Mouse (Mus musculus): ENCODE results near the gene Rhot2. TPM values are rescaled to one million over a fixed set of nuclear protein-coding genes. Genes with fewer than 3 reads are reported as not detected.

Rhot2 gene
- polyA plus RNA-seq, 1 experiment: 69.0 TPM

DNA sequence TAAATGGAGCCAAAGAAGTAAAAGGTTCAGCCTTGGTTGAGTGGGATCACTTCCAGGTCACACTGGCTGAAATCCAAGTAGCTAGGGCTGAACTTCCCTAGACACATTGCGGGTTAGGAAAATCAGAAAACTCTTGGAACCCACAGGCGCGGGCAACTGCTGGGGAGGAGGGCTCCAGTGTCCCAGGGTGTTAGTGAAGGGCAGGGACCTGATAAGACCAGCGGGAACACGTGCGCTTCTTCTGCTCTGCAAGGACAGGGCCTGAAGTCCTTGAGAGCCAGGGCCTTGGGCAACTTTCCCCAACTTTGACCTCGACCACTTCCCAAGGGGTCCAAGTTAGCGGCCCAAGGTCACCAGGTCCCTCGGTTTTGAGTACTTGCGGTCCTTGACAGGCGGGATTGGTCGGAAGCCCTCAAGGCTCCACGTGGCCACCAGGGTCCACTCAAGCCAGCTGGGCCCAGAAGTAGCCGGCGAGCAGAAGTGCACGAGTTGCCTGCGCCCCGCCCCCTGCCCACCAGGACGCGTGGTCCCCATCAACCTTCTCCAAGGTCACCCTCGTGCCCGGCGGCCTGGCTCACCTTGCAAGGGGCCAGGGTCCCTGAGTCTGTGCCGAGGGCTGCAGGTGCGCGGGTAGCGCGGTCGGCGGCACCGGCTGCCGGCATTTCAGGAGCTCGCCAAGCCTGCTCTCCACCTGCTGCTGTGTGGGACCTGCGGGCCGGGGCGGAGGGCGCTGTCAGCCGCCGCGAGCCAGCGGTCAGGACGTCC is 23.4 kb upstream of the Rhot2 start:
- Histone ChIP-seq H3K4me3 (ENCODE audit: insufficient read depth, low read depth, low read length) (peak overlapping the region; percentile 89), H3K4me1 (ENCODE audit: control insufficient read depth, insufficient read depth, insufficient read length, low read length) (0 out of 2 replicates have a peak, but pooled peaks cover 3% of the 10 kb centered on the region), H3K27ac (replicated peaks; ENCODE audit: low read depth, low read length) (peak overlapping the region; percentile 92)

DNA sequence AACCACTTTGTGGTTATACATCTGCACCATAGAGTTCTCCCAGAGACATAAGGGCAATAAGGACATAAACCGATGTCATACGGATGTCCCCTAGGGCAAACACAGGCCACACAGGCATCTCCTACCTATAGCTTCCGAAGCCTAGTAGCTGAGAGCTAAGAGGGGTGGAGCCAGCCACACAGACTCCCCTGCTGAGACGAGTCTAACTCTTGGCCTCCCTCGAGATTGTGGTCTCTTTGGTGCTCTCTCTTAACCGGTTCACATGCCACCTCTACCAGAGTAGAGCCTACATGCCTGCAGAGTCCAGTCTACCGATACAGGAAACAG is 22.8 kb upstream of the Rhot2 start:
- Histone ChIP-seq H3K4me1 (ENCODE audit: control insufficient read depth, insufficient read depth, insufficient read length, low read length) (0 out of 2 replicates have a peak, but pooled peaks cover 3% of the 10 kb centered on the region), H3K27ac (replicated peaks; ENCODE audit: low read depth, low read length) (peak overlapping the region; percentile 92), H3K4me3 (ENCODE audit: insufficient read depth, low read depth, low read length) (peak overlapping the region; percentile 89)

DNA sequence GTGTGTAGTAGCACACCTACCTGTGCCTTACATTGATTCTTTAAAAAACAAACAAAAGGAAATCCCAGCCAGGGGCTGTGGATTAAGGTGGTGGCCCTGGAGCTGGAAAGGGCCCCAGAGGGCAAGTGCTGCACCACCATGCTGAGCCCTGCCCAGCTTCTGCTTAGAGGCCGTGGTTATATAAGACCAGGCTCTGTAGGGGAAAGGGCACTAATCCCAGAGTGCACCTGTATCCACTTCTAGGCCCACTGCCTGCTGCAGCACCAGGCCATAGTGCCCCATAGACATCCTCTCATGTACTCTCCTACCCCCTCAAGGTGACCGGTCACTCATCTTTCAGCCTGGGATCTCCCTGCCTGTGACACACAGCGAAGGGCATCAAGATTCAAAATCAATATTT is 21.5 kb upstream of the Rhot2 start:
- Histone ChIP-seq H3K27ac (replicated peaks; ENCODE audit: low read depth, low read length) (peak overlapping the region; percentile 93), H3K4me3 (ENCODE audit: insufficient read depth, low read depth, low read length) (peak overlapping the region; percentile 62), H3K4me1 (ENCODE audit: control insufficient read depth, insufficient read depth, insufficient read length, low read length) (0 out of 2 replicates have a peak, but pooled peaks cover 3% of the 10 kb centered on the region)

DNA sequence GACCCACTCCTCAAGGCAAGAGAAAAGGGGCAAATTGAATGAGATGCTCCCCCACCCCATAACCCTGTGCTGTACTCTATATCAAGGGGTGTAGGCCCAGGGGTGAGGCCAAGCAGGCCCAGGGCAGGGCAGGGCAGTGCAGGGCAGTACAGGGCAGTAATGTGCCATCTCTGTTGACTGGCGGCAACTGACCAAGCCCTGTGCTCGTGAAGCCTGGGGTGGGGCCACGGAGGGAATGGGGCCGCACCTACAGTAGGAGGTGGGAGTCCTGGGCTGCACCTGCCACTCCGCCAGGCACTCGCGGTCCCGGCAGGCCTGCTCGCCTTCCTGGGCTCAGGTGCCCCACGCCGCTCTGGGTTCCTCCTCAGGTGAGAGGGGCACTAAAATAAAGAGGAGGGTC is 20.6 kb upstream of the Rhot2 start:
- peak overlapping the region; percentile 93 for H3K27ac ChIP-seq (replicated peaks; ENCODE audit: low read depth, low read length)
- H3K4me1 ChIP-seq (ENCODE audit: control insufficient read depth, insufficient read depth, insufficient read length, low read length): 0 out of 2 replicates have a peak, but pooled peaks cover 3% of the 10 kb centered on the region
- peak overlapping the region; percentile 62; the same call in 1 of the 2 replicates for H3K4me3 ChIP-seq (ENCODE audit: insufficient read depth, low read depth, low read length)

DNA sequence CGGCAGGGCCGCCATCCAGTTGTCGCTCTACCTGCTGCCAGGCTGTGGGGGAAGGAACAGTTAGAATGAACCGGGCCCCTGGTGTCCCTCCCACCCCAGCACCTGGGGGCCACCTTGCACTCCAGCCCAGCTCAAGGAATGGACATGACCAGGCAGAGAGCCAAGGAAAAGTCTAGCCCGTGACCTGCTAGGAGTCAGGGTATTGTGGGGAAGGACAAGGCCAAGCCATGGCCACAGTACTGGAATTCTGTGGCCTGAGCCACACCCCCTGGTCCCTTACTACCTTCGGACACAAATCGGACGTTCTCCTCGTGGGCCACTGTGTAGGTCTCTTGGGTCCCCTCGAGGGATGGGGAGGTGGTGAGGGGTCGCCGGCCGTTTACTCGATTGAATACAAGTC is 19.7 kb upstream of the Rhot2 start:
- Histone ChIP-seq H3K27ac (replicated peaks; ENCODE audit: low read depth, low read length) (no peak overlapping the region), H3K4me3 (ENCODE audit: insufficient read depth, low read depth, low read length) (no peak overlapping the region), H3K4me1 (ENCODE audit: control insufficient read depth, insufficient read depth, insufficient read length, low read length) (0 out of 2 replicates have a peak, but pooled peaks cover 3% of the 10 kb centered on the region)

DNA sequence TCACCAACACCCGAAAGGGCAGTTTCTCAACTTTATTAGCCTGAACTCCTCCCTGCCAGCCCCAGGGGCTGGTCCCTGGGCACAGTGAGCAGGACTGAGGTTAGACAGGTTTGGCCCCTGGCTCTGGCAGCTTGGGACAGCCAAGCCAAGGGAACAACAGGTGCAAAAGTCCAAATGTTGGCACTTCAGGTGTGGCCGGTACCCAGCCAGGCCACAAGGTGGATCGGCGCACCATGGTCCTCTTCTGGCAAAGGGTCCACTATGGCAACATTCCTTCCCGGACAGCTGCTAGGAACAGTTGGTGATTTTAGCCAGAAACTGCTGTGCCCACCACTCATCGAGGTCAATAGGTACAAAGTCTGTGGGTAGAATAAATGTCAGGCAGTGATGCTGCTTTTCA is 19.0 kb upstream of the Rhot2 start:
- no peak overlapping the region for H3K4me3 ChIP-seq (ENCODE audit: insufficient read depth, low read depth, low read length)
- H3K27ac ChIP-seq (replicated peaks; ENCODE audit: low read depth, low read length): no peak overlapping the region
- H3K4me1 ChIP-seq (ENCODE audit: control insufficient read depth, insufficient read depth, insufficient read length, low read length): no peaks in the 10 kb centered on the region

DNA sequence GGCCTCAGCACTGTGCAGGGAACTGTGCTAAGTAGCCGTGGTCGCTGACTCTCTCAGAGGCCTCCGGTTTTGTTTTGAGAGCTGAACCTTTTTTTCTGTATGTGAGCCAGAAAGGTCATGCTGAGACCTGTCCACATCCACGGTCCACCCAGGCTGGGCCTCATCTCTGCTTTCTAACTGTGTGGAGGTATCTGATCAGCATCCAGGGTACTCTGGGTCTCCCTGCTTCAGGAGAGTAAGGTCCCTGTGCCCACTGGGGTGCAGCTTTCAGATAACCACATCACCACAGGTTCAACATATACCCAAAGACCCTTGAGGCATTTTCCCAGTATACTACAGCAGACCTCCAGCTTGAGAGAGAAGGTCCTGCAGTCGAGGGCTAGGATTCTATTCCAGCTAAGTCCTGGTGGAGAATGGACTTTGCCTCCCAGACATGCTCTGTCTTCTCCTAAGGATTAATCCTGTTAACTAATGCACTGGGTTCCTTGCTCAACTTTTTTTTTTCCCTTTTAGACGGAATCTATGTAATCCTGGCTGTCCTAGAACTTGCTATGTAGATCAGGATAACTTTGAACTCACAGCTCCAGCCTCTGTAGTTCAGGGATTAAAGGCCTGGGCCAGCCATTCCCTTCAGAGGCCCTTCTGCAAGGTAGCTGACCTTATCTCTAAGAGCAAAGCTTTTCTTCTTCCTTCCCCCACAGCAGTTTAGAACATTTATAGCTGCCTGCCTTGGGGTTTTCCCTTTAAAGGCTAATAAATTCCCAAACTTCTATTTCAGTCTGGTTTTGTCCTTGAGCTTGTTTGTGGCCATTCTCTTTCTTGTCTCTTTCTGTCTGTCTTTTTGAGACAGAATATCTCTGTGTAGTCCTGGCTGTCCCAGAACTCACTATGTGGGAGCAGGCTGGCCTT is 17.3 kb upstream of the Rhot2 start:
- H3K4me1 ChIP-seq (ENCODE audit: control insufficient read depth, insufficient read depth, insufficient read length, low read length): no peaks in the 10 kb centered on the region
- H3K27ac ChIP-seq (replicated peaks; ENCODE audit: low read depth, low read length): peak overlapping the region; percentile 33
- H3K4me3 ChIP-seq (ENCODE audit: insufficient read depth, low read depth, low read length): peak overlapping the region; percentile 59

DNA sequence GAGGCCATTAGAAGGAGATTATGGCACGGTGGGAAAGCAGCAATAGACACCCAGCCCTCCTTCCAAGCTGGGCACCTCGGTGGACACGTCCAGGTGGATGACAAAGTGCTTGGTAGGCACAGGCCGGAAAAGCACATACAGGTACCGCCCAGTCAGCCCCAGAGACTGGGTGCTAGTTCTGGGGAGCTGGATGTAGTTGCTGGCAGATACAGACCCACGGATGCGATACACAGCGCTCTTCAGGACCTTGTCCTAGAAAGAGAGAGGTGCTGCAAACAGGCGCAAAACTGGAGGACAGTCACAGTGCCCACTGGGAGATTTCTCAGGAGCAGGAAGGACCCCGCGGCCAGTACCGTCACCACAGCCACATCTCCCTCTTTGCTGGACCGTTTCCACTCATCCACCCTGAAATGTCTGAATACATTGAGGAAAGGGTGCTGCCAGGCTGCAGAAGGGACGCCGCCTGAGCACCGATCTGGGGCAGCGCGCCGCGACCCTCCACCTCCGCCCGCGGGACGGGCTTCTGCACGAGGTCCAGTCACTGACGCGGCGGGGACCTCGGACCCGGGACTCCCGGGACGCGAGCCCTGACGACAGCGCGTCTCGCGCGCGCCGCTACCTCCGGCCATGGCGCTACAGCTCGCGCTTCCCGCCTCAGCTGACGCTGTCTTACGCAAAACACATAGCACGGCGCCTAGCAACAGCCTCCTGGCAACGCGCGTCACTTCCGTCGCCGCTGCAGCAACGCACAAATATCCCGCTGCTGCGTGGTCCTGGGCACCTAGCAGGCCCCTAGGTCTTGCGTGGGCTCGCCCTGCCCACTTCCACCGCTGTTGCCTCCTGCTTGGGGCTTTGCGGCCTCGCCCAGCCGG is 16.4 kb upstream of the Rhot2 start, which contains the start of gene Wdr90:
Gene Wdr90, minus strand, starts transcription at position 670 of the 872 bp plus-strand sequence.
- Histone ChIP-seq H3K4me1 (ENCODE audit: control insufficient read depth, insufficient read depth, insufficient read length, low read length) (no peaks in the 10 kb centered on the region), H3K27ac (replicated peaks; ENCODE audit: low read depth, low read length) (peak within 1 kb of the TSS; percentile 33), H3K4me3 (ENCODE audit: insufficient read depth, low read depth, low read length) (peak within 1 kb of the TSS; percentile 59)

DNA sequence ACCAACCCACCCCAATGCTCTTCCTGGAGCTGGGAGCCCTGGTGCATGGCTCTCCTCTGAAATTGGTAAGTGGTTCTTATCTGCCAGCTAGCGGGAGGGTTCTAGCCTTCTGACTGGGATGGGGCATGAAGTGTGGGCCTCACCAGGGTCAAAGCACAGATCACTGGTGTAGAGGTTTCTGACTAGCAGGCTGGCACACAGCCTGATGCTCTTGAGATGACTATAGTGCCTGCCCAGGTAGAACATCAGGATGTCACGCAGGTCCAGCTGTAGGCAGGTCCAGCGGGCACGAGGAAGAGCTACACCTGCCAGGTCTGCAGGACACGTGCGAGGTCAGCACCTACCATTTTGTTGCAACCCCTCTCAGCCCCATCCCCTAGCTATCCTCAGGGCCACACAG is 15.6 kb upstream of the Rhot2 start:
- H3K4me1 ChIP-seq (ENCODE audit: control insufficient read depth, insufficient read depth, insufficient read length, low read length): no peaks in the 10 kb centered on the region
- H3K4me3 ChIP-seq (ENCODE audit: insufficient read depth, low read depth, low read length): no peak overlapping the region

DNA sequence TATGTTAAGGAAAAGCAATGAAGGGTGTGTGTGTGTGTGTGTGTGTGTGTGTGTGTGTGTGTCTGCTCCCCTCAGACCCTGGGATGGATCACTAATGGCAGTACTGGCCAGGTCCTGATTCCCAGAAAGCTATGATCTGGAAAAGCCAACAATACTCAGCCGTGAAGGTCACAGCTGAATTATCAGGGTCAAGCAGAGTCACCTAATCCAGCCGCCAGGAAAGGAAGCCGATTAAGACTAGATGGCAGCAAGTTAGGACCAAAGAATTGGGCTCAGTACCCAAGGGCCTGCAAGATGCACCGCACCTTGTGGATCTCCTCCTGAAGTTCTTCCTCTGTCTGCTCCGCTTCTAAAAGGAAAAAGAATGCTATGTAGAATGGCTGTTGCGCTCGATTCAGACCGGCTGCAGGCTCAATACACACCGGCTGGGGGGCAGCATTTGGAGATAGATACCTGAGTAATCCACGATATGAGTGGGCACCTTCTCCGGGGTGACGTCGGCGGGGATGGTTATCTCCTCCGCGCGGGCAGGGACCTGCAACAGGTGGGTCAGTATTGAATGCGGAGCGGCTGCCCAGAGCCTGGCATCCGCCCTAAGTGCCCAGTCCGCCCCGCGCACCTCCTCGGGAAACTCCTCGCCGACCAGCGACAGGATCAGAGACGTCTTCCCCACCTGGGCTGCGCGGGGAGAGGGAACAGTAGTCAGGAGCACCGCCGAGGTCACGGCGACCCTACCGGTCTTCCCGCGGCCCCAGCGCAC is 835 bp downstream of the Rhot2 start:
- Histone ChIP-seq H3K4me1 (ENCODE audit: control insufficient read depth, insufficient read depth, insufficient read length, low read length) (peaks cover 7% of the 10 kb centered on the region), H3K27ac (replicated peaks; ENCODE audit: low read depth, low read length) (peak overlapping the region; percentile 70), H3K4me3 (ENCODE audit: insufficient read depth, low read depth, low read length) (peak overlapping the region; percentile 83)

More for the DNA sequence above, 15.6 kb upstream of the Rhot2 start:
- H3K27ac ChIP-seq (replicated peaks; ENCODE audit: low read depth, low read length): no peak overlapping the region

DNA sequence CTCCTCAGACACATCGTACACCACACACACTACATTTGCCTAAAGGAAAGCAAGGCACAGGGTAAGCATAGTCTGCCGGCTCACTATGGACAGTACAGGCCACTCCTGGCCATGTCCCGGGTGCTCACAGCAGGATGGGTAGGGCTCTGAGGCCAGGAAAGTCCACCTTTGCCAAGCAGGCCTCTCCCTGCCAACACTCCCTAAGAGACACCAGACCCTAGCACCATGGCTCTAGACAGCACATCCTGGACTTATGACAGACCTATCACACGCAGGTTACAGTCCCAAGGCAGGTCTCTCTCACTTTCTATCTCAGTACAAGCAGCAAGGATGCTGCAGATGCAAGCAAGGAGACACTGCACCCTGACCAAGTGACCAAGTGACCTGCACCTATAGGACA is 1.5 kb downstream of the Rhot2 start:
- Histone ChIP-seq H3K27ac (replicated peaks; ENCODE audit: low read depth, low read length) (peak overlapping the region; percentile 70; the same call in 1 of the 2 replicates), H3K4me3 (ENCODE audit: insufficient read depth, low read depth, low read length) (peak overlapping the region; percentile 83), H3K4me1 (ENCODE audit: control insufficient read depth, insufficient read depth, insufficient read length, low read length) (peaks cover 7% of the 10 kb centered on the region)

DNA sequence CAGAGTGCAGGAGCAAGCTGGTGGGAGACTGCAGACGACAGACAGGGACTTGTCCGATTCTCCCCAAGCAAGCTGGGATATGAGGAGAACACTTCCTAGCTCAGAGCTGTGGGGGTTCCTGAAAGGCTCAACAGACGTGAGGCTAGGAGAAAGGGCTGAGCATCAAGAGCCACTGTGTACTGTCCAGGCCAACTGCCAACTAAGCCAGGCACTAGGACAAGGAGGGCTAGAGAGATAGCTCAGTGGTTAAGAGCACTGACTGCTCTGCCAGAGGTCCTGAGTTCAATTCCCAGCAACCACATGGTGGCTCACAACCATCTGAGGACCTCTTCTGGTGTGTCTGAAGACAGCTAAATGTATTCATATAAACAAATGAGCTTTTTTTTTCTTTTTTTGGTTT is 2.1 kb downstream of the Rhot2 start:
- Histone ChIP-seq H3K4me1 (ENCODE audit: control insufficient read depth, insufficient read depth, insufficient read length, low read length) (peaks cover 7% of the 10 kb centered on the region), H3K27ac (replicated peaks; ENCODE audit: low read depth, low read length) (no peak overlapping the region), H3K4me3 (ENCODE audit: insufficient read depth, low read depth, low read length) (no peak overlapping the region)

DNA sequence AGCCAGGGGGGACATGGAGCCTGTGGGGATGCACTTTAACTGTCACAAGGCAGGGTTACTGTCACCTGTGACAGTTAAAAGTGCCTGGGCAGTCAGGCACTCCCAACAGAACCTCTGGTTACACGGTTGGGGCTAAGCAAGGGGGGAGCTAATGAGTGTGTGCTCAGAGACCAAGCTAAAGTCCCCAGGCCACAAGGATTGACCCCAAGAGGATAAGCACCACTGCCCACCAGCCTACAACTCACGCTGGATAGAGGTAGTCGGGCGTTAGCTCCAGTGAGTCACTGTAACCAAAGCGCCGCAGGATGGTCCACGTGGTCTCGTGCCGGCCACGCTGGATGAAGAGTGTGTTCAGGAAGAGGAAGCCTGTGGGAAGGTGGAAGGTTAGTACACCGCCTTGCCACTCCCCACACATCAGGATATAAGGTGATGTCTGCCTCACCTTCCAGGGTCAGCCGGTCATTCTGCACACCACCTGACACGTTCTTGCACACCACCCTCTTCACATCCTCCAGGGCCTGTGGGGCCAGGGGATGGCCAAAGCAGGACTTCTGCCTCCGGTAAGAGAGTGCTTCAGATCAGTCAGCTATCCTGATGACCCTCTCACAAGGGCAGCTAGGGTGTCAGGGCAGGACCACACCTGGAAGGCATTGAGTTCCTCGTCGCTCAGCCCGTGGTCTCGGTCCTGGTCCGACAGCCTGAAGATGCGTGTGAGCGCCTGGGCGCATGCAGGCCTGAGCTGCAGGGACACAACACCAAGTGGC is 3.4 kb downstream of the Rhot2 start, which contains the start of gene Gm20683:
Gene Gm20683, minus strand, starts transcription at position 647 of the 764 bp plus-strand sequence.
- no peak within 1 kb of the TSS for H3K4me3 ChIP-seq (ENCODE audit: insufficient read depth, low read depth, low read length)
- H3K27ac ChIP-seq (replicated peaks; ENCODE audit: low read depth, low read length): no peak within 1 kb of the TSS
- peaks cover 8% of the 10 kb centered on the region for H3K4me1 ChIP-seq (ENCODE audit: control insufficient read depth, insufficient read depth, insufficient read length, low read length)
